Mouse (Mus musculus): ENCODE data around the gene Colgalt2.
"Not testable (repeated sequence)": the region's sequence is repeated elsewhere in the genome, so short reads cannot be mapped to it uniquely, and the experiment has no call there.

Colgalt2 gene

DNA sequence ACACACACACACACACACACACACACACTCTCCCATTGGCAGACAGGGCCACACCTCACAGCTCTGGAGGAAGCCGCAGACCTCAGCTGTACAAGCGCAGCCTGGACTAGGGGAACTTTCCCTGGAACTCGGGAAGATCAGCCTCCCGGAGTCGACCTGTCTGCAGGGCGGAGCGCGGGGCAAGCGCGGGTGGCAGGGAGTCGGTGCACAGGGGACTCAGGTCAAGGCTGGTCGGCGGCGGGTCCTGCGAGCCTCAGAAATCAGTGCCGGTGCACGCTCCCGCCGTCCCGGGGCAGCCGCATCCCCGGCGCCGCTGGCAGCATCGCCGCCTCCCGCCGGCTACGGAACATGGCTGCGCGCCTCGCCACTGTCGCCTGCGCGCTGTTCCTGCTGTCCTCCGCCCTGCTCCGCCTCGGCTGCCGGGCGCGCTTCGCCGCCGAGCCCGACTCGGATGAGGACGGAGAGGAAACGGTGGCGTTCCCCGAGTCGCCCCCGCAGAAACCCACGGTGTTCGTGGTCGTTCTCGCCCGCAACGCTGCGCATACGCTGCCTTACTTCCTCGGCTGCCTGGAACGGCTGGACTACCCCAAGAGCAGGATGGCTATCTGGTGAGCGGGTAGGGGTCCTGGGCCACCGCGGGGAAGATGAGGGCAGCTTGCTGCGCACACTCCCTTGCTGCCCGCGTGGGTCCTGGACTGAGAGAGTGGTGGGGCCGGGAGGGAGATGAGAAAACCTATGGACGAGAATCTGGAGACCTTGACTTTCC lies at the start of gene Colgalt2:
Gene Colgalt2, plus strand, starts transcription at position 41 of the 766 bp plus-strand sequence.
- peak; percentile 52 to 59 for DNase-seq

DNA sequence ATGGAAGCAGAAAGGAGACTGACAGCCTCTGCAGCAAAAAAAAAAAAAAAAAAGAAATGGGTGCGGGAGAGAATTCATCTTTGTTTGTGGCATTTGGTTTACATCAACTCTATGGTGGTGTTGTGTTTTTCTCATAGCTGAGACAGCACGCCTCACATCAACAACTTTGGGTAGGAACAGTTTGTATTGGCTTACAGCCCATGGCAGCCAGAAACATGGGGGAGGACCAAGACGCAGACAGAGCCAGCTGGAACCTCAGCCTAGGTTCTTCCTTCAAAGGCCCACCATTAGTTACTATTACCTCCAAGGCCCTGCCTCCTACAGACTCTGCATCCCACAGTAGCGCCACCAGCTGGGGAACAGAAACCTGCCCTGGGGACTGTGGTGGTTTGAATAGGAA lies 42.9 kb upstream of the Colgalt2 start:
- no peak for DNase-seq

DNA sequence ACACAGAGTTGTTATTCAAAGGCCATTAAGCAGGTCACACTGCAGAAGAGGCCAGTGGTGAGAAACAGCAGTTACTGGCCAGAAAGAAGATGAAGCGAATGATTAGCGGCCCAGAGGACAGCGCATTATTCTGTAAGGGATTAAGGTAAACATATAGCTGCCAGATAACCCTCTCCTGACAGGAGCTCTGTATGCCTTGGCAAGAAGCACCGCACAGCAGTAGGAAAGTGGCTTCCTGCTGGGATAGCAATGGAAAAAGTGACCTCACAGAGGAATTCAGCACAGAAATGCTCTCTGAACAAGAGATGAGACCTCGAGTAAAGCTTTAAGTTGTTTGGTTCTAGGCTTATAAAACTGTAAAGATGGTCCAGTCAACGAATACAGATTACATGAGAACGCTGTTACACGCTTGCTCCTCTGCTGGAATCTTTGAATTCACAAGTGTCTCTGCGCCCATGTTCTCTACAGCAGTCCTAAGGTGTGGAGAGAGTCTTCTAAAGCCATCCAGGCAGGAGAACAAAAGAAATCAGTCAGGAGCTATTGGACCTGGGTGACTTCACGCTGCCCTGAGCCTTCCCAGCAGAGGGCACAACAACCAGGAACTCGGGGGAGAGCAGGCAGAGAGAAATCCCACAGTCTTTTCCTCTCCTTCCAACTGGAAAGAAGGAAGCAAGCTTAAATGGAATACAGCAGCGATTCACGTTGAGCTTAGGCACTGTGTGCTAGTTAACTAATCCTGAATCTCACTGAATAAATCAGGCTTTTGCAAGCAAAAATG lies 31.1 kb upstream of the Colgalt2 start:
- no peak for DNase-seq

DNA sequence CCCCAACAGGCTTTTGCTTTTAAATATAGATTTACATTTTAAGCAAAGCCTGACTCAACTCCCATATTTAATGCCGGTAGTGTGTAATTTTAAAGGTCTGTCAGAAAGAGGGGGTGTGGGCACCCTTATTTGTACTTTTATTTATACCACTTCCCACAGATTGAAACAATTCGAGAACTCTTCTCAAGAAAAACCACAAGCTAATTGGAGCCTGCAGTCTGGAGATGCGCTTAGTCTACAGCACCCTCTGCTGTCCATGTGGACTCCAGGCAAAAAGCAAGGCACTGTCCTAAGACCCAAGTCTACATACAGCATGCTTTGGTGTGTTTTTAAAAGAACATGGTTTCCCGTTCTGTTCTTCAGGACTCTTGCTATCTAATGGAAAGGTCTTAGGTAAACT lies 30.5 kb upstream of the Colgalt2 start:
- DNase-seq = peak; percentile 29 to 58

DNA sequence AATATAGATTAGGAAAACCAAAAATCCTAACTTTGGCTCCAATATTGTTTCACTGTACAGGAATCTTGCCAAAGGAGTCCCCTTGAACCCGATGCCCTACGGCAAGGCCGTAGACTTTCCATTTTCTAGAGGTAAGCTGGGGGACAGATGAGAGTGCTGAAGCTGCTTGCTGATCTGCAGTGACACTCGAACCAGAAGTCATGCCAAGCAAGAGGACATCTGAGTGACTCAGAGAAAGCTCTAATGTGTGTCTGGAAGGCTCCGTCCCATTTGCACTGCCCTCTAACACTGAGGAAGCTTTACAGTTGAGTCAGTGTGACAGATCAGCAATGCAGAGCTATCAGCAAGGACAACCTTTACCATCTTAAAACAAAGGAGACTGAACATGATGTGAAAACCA lies 21.3 kb upstream of the Colgalt2 start:
- DNase-seq = no peak

DNA sequence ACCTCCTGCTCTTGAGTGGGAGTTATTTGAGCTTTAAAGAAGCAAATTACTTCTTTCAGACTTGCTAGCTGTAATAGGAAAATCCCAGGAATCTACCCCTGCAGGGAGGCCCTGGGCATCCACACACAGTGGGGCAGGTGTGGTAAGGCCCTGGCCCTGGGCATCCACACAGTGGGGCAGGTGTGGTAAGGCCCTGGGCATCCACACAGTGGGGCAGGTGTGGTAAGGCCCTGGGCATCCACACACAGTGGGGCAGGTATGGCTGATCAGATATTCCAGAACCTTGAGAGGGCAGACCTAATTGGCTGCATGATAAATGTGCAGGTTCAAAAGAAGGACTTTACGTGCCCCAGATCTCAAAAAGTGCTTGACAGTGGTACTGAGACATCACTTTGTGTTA lies 15.0 kb upstream of the Colgalt2 start:
- no peak for DNase-seq

DNA sequence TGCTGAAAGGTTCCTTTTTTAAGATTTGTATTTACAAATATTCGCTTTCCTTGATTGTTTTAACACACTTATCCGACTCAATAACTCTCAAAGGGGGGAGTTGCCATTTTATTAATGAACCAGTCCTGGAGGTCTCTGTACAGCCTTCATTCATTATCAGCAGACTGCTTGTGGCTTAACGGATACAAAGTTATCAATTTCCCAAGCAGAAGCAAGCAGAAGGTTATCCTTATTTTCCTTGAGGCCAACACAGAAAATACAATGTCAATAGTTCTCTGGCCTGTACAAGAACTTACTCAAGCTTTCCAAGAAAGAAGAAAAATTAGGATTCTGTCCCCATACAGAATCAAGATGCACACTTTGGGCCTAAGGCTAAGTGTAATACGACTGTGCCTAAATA lies 13.9 kb upstream of the Colgalt2 start:
- not testable (repeated sequence) for DNase-seq

DNA sequence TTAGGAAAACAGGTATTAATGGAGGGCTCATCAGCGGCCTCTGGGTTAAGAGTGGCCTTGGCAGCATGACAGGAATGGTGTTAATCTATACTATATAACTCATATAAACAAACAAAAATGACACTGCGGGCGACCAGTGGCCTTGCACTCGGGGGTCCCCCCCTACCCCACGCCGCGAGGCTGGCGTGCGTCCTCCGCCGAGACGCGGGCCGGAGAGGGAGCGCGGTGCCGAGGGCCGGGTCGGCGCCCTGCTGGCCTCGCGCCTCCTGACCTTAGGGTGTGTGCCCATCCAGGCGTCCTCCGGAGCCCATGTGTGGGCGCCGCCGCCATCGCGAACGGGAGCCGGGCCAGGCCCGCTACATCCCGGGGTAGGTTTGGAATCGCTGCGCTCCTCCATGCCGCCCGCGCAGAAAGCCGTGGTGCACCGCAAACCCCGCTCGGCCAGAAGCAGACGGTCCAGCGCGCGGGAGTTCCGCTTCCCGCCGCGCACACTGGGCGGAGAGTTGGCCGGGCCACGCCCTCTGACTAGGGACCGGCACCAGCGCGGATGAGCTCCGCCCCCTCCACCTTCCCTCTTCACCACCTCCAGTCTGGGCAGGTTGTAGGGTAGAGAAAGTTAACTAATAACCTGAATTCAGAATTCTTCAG lies 13.3 kb upstream of the Colgalt2 start, which contains the start of gene Tsen15:
Gene Tsen15, minus strand, starts transcription at position 501 of the 648 bp plus-strand sequence.
- peak; percentile 93 to 95 for DNase-seq

DNA sequence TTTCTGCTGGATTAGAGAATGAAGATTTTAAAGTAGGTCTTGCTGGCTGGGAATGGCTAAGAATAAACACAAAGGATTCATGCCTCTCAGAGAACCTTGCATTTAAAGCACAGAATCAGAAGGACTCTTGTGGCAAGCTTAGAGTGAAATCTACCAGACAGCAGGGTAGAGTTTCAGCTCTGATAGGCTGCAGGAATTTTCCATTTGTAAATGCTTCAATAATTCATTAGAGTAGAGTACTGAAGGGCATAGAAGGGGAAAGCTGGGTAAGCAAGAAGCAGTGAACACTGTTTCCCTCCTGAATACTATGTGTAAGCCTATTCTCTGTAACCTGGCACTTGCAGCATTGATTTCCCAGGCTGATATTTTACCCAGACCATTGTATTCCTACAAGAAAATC lies 10.4 kb upstream of the Colgalt2 start:
- peak in 1 of 2 experiments; percentile 61 for DNase-seq

DNA sequence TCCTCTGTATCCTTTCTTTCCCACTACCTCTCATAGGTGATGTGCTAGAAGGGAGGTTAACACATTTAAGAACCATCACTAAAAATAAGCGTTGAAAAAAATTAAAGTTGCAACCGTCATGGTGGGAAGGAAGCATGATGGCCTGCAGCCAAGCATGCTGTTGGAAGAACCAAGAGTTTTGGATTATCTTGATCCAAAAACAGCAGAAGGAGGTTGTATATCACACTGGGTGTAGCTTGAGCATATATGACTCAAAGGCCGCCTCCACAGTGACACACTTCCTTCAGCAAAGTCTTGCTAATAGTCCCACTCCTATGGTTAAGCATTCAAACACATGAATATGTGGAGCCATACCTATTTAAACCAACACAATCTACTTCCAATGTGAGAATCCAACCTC lies 5.5 kb upstream of the Colgalt2 start:
- DNase-seq = no peak

DNA sequence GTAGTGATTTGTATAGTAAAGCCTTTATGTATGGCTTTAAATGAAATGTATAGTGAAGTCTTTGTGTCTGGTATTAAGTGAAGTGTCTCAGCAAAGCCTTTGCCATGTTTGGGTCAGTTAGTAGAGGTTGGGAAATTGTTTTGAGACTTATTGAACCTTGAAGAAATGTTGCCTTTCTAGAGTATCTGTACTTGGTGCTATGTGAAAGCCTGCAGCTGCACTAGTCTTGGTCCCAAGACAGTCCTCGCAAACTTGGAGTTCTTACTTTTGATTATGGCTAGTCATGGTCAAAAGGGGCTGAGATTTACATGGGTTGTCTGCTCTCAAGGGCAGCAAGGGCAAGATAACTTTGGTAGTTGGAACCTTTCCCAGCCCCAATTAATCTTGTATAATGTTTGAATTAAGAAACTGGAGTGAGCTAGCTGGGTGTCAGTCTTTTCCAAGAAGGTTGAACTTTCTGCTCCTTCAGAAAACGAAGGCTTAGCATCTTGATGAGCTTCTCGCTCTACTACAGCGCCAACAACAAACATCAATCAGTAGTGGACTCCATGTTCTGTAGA lies 4.6 kb upstream of the Colgalt2 start:
- peak; percentile 8 to 59 for DNase-seq

DNA sequence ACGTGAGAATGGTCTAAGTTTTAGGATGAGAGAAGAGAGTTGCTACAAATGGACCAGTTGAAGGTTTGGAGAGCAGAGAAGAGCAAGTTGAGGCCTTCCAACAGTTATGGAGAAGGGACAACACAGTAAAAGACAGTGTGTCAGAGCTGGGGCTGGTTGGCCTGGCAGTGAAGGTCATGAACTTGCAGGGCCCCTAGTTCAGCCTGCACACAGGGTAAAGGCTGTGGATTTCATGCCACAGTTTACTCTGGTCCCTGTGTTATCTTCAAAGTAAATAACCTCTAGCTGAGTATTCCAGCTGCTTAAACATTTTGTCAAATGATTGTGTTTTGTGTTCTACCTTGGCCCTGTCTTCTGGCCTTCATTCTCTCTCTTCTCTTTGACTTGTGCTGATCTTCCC lies 922 bp upstream of the Colgalt2 start:
- DNase-seq = no peak

DNA sequence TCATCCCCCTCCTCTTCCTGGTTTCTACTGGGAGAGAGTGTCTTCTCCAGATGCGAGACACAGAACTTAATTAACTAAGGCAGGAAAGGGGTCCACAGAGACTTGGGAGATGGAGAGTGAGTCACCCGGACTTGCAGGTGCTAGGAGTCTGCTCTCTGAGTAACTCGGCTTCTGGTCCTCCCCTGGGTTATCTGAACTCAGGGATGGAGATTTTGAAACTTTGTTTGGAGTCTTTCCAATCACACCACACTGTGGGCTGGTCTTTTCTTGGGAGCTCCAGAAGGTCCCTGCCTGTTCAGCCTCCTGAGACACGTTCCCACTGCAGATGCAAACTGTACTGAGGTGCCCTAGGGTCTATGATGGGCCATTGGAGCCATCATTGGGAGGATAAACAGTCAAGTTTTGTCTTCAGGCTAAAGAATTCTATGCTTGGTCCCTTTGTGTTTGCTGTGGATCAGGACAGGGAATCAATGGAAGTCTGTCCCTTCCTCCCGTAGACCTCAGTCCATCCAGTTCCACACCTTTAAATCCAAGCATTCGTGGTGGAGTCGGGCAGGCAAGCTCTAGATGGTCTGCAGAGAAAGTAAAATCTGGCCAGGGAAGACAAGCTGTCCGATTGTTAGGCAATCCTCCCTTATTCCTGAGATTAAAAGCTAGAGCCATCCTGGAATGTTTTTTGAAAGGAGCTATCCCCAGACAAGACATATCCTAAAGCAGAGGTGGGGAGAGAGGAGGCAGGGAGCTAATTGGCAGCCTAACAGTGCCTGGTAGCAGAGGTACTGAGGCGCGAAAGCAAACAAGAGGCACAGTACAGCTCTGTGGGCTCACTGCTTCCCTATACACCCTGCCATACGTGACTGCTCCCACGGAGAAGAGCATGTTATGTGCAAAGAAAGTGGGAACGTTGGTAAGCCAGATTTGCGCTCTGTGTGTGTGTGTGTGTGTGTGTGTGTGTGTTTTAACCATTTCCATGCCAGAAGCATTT lies 1.2 kb downstream of the Colgalt2 start:
- no peak for DNase-seq

DNA sequence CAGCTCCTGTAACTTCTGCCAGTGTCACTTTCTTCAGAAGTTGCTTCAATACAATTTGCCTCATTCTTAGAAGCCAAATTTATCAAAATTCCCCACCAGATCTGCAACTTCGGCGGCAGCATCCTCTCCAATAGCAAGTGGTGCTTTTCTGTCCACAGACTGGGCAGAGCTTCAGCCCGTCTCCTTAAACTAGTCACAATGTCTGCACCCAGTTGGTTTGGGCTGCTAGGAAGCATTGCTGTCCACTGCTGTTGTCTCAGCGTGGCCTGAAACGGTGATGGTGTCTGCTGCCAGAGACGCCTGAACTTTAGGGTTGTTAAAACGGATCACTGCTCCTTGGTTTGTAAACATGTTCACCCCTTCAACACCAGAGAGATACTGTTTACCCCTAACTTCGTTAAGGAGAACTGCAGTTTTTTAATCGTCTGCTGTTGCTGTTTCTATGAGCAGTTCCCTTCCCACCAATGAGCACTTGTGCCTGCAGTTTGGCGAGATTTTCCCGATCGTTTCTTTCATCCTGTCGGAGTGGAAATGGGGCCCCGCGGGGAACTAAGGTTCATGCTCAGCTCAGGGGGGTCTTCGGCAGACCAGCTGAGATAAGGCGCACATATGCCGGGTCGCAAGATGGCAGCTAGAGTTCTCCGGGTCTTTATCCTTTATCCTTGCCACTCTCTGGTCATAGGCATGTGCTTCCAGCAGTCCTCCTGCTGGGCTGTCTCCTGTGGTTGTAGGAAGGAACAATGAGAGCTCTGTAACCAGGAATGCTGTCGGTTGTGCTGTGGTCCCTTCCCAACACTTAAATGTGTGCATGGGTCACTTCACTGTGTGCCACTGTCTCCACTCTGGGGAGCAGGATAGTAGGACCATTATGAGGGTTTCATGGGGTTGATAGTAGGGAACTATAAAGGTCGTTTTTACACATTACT lies 7.7 kb downstream of the Colgalt2 start:
- no peak for DNase-seq

DNA sequence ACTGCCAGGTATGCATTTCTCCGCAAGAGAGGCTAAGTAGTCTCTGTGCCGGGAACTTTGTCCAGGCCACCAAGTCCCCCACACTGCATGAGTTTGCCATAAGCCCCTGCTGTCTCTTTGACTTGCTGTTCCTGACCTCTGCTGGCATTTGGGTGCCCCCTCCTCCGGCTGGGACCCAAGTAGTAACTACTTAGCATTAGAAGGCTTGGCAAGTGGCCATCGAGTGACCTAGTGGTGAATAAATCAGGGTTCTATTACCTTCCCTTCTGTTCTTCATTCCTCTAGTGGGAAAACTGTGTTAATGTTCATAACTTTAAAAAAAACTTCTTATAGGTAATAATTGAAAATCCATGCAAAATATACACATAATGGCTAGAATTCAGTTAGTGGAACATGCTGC lies 9.7 kb downstream of the Colgalt2 start:
- DNase-seq = no peak

DNA sequence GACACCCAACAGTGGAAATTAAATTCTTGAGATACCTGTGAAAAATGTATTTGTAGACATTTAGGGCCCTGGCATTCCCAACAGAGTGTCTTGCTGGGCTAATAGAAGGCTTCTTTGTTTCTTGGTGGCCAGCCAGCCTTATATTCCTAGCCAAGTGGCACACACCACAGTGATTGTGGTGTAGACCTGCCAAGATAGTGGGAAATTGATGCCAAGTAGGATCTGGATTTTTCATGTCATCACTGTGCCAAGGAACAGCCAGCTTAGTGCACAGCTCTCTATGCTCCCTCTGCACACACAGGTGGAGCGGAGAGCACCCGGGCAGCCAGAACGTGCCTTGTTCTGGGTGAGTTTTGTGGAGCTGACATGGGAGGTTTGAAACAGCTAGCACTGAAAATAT lies 11.0 kb downstream of the Colgalt2 start:
- DNase-seq = no peak

DNA sequence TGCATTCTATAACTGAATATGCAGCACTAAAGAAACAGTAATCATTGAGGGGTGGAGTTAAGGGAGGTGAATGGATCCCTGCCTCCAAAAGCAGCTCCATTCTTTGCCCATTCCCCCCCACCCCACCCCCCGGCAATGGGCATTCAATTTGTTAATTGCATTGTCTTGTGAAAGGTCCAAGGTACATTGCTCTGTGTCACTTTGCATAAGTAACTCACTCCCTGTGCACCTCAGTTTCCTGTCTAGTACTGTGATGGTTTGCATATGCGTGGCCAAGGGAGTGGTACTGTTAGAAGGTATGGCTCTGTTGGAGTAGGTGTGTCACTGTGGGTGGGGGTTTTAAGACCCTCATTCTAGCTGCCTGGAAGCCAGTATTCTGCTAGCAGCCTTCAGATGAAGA lies 13.5 kb downstream of the Colgalt2 start:
- no peak for DNase-seq

DNA sequence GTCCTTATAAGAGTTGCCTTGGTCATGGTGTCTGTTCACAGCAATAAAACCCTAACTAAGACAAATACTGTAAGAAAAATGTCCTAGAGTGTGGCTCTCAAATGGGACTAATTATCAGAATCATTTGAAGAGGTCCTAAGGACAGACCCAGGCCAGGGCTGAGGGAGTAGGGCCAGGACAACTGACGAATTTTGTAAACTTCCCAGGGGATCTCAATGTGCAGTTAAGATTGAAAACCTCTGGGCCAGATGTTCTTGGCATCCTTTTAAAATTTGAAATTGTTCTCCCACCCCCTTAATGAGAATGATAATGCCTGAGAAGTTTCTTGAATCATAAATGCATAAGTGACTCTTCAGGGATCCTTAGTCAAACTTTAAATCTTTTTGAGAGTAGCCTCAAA lies 14.3 kb downstream of the Colgalt2 start:
- DNase-seq = no peak

DNA sequence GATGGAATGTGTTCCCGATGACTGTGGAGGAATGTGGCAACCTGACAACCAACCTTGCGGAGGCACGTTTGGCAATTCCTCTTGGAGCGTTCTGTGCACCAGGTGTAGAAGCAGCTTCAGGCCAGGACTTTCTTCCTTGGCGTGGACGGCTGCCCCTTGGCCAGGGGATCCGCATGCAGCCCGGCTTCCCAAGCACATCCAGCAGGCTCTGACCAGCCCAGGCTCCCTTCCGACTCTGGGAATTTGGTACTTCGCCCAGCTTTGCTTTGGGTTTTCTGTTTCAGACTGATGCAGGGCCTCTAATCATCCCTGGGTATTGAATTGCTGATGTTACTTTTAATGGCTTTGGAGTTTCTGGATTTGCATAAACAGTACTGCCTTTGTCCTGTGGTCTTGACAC lies 14.8 kb downstream of the Colgalt2 start:
- no peak for DNase-seq

DNA sequence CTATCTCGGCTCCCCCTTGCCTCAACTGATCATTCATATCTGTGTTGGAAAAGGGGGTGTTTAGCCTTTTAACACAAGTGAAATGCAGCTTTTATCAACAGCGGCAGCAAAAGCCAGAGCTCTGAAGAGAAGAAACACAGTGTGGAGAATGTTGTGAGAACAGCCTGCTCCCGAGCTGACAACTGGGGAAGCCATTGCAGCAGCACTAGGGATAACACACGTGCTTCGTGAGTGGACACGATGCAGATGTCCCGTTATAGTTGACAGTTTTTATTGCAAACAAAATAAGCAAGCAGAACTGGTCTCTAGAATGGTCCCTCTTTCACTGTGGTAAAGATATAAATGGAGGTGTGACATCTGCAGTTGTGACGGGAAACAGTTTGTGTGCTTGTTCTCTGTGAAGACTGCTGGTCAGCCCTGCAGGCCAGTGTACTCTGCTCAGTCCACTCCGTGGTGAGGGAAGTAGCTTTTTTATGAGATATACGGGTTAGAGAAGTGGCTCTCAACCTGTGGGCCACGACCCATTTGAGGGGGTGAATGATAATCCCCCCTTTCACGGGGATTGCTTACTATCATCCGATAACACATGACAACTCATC lies 16.8 kb downstream of the Colgalt2 start:
- DNase-seq = no peak

DNA sequence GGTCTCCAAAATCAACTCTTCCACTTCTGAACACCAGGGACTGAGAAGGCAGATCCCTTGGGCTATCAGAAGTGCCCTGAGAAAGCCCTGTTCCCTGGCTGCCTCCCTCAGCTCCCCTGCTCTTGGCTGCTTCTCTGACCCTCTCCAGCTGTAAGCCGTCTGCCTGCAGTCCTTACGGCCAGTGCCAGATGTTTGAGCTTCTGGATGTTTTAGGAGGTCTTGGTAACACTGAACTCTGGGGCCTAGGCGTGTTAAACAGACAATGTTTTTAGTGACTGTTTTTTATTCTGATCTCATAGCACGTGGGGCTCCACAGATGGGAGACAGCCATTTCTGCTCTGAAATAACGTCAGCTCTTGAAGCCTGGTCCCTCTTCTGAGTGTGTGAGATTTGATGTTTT lies 18.0 kb downstream of the Colgalt2 start:
- no peak for DNase-seq
